Mouse (Mus musculus) forebrain, embryonic 11.5 days (tissue): ENCODE results near the gene Gm340. TPM values are rescaled to one million over a fixed set of nuclear protein-coding genes. Genes with fewer than 3 reads are reported as not detected.
A peak's percentile ranks its signal among the peaks of the same experiment; 100 is the strongest.

ENCODE experiments used
- ATAC-seq: fragments of 200-750 bp; cut with Nextera tagmentation; replicated peaks from 2 replicates; pipeline ENCODE4 v1.8.0; 2017; ENCODE audit warnings: moderate TSS enrichment; ENCODE audit not compliant: low FRiP score
- DNase-seq: peaks from one replicate; pipeline ENCODE4 v3.0.0-alpha.2; 2017; ENCODE audit warnings: low spot score
- H3K27ac ChIP-seq: fragments of 300-500 bp; sonication (generic); 2 replicates; pipeline ENCODE4 v1.5.1; 2014; ENCODE audit warnings: low read depth, low read length
- H3K27me3 ChIP-seq: fragments of 300-500 bp; sonication (generic); 2 replicates; pipeline ENCODE4 v1.6.1; 2014; ENCODE audit warnings: mild to moderate bottlenecking, low read length, mixed read lengths; ENCODE audit not compliant: control insufficient read depth, insufficient read depth
- H3K36me3 ChIP-seq: fragments of 300-500 bp; sonication (generic); 2 replicates; pipeline ENCODE4 v1.6.1; 2014; ENCODE audit warnings: mild to moderate bottlenecking, low read length, moderate library complexity, mixed read lengths; ENCODE audit not compliant: control insufficient read depth, insufficient read depth
- H3K4me1 ChIP-seq: fragments of 300-500 bp; sonication (generic); replicated peaks from 2 replicates; pipeline ENCODE4 v1.6.1; 2014; ENCODE audit warnings: low read length, mixed read lengths; ENCODE audit not compliant: control insufficient read depth, insufficient read depth
- H3K4me2 ChIP-seq: fragments of 300-500 bp; sonication (generic); 2 replicates; pipeline ENCODE4 v1.6.1; 2014; ENCODE audit warnings: low read depth, mild to moderate bottlenecking, low read length, moderate library complexity, mixed read lengths; ENCODE audit not compliant: severe bottlenecking
- H3K4me3 ChIP-seq: fragments of 300-500 bp; sonication (generic); 2 replicates; pipeline ENCODE4 v1.5.1; 2014; ENCODE audit warnings: low read depth, low read length
- H3K9ac ChIP-seq: fragments of 300-500 bp; sonication (generic); 2 replicates; pipeline ENCODE4 v1.6.1; 2014; ENCODE audit warnings: low read length
- H3K9me3 ChIP-seq: fragments of 300-500 bp; sonication (generic); 2 replicates; pipeline ENCODE4 v1.6.1; 2016; ENCODE audit warnings: low read length, mixed read lengths; ENCODE audit not compliant: control insufficient read depth
- WGBS: fragments of 180-500 bp; shearing (Covaris S2); extraction: QIAGEN DNeasy Blood & Tissue Kit; methylation state at CpG from one replicate; pipeline ENCODE4 v1.1.7; 2014; 5-methylcytosine and 5-hydroxymethylcytosine counted together
- microRNA-seq: library from miRNA; unstranded; fragments of <30 nt; microRNA quantifications from one replicate; pipeline ENCODE4, GENCODE M21; 2016; ENCODE audit not compliant: insufficient number of aligned reads
- polyA plus RNA-seq: library from polyadenylated mRNA; unstranded; fragments of >200 nt; fragmentation: Nextera tagmentation; extraction: Ambion mirVana; gene quantifications from 2 replicates; pipeline ENCODE4 v1.2.1, GENCODE M21; 2014

Gm340 gene
- polyA plus RNA-seq, 1 experiment from 2014 or later: 4.8 TPM

DNA sequence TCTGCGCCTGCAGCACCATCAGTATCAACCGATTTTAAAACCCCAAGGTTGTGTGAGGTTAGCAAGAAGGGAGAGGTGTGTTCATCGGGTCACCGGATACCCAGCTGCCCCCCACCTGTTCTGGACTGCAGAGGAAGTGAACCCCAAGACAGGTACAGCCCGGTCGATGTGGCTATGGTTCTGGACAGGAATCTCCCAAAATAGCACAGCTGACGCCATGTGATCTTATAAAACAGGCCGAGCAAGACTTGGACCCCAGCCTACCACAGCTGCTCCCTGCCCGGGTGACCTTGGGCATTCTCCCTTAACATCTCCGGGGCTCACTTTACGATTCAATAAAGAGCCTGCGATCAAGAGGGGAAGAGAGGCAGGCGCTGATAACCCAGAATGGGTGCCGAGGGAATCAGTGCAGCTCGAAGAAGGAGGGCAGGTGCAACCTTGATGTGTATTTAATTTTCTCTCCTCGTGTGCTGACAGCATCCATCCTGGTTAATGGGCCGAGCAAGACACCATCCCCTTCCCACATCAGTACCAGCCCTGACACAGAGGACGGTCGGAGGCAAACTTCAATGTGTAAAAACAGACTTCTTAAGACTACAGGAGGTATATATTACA lies 36.7 kb downstream of the Gm340 start:
- Histone ChIP-seq H3K4me2 (no peak overlapping the region), H3K27me3 (no peaks in the 10 kb centered on the region), H3K9ac (no peak overlapping the region), H3K27ac (no peak overlapping the region), H3K36me3 (no peaks in the 10 kb centered on the region), H3K4me3 (no peak overlapping the region), H3K4me1 (peaks cover 8% of the 10 kb centered on the region; the same call in 1 of the 2 replicates), H3K9me3 (no peaks in the 10 kb centered on the region)
- no peak for ATAC-seq
- 86% methylated on average over 19 of the region's 19 CpGs for WGBS
- no peak for DNase-seq

DNA sequence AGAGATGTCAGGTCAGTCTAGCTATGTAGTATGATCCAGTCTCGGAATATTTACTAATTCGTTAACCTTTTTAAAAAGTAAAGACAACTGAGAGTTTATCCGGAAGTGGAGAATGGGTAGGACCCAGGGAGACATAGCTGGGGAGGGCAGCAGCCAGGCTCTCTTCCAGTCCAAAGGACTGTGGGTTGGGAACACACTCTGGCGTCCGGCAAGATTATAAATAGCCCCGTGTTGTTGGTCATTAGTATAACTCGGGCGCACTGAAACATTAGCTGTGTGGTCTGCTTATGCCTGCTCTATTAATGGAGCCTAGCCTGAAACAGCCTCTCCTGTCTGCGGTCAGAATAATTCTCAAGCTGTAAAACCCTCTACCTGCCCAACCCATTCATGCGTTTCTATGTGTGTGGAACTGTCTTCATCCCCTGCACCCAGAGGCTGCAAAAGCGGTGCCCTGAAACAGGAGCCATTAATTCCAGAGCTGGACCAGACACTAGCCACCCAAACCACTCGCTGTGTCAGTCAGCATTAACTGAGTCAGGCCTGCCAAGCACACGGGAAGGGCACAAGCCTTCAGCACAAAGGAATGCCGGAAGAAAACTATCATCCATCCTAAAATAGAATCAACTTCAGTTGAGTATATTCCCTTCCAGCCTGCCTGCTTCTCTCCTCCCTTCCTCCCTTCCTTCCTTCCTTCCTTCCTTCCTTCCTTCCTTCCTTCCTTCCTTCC lies 38.4 kb downstream of the Gm340 start:
- Histone ChIP-seq H3K9me3 (no peaks in the 10 kb centered on the region), H3K36me3 (no peaks in the 10 kb centered on the region), H3K9ac (no peak overlapping the region), H3K27ac (no peak overlapping the region), H3K4me1 (peaks cover 3% of the 10 kb centered on the region; the same call in 1 of the 2 replicates), H3K4me2 (no peak overlapping the region), H3K27me3 (no peaks in the 10 kb centered on the region), H3K4me3 (no peak overlapping the region)
- ATAC-seq (no peak), DNase-seq (no peak)
- WGBS: 88% methylated on average over 14 of the region's 14 CpGs

DNA sequence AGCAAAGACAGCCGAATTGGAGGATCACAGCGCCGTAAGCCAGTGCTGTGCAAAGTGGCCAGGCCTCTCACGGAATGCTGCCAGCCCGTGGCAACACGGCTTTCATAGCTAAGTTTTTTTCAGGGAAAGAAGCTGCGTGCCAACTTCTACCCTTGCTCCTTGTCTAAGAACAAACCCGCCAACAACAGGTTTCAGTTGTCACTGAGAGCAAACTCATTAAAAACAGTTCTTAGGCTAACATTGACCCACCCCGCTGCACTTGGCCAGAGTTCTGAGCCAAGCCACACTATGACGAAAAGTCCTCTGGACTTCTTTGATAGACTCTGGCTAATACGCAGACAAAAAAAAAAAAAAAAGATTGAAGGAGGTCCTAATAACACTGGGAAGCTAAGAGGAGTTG lies 46.8 kb downstream of the Gm340 start:
- no peaks in the 10 kb centered on the region for H3K4me1 ChIP-seq
- ATAC-seq (no peak), DNase-seq (no peak)
- H3K27me3 ChIP-seq: no peaks in the 10 kb centered on the region
- H3K4me2 ChIP-seq: no peak overlapping the region
- H3K9me3 ChIP-seq: no peaks in the 10 kb centered on the region
- H3K27ac ChIP-seq: no peak overlapping the region
- no peak overlapping the region for H3K4me3 ChIP-seq
- no peaks in the 10 kb centered on the region for H3K36me3 ChIP-seq
- H3K9ac ChIP-seq: no peak overlapping the region
- 80% methylated on average over 11 of the region's 11 CpGs for WGBS

DNA sequence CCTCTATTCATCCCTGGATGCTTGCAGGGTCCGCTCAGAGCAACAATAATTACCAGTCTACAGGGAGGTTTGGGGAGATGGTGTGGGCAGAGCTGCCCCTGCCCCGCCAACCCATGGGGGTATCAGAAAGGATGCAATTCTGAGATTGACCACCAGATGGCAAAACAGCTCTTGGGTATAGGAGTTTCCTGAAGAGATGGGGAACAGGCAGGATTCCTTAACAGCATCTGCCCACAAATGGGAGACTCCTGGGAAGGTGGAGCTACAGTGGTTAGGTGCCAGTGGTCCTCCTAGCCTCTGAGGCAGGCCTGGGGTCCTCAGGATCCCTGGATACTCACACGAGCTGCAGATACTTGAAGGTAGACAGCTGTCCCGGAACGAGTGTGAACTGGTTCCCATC lies 47.4 kb downstream of the Gm340 start:
- ATAC-seq: no peak
- Histone ChIP-seq H3K4me3 (no peak overlapping the region), H3K4me1 (no peaks in the 10 kb centered on the region), H3K36me3 (no peaks in the 10 kb centered on the region), H3K4me2 (no peak overlapping the region), H3K9me3 (no peaks in the 10 kb centered on the region), H3K27ac (no peak overlapping the region), H3K9ac (no peak overlapping the region), H3K27me3 (no peaks in the 10 kb centered on the region)
- WGBS: 47% methylated on average over 5 of the region's 5 CpGs
- peak; percentile 76 for DNase-seq

DNA sequence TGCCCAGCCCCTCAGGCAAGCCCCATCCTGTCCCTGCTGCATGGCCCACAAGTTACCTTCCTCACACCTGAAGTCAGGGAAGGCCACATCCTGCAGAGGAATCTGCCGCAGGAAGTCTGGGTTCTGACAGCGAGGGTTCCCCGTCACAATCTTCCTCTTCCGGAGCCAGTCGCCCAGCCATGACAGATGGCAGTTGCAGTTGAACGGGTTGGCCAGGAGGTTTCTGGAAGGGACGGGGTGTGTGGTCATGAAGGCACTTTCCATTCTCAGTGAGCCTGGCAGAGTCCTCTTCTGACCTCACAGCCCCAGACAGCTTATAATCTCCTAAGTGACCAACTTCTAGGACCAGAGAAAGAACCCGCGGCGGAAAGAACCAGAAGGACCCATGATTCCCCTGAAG lies 51.9 kb downstream of the Gm340 start:
- Histone ChIP-seq H3K9me3 (no peaks in the 10 kb centered on the region), H3K4me1 (no peaks in the 10 kb centered on the region), H3K27ac (no peak overlapping the region), H3K4me3 (no peak overlapping the region), H3K4me2 (no peak overlapping the region), H3K9ac (no peak overlapping the region), H3K36me3 (no peaks in the 10 kb centered on the region), H3K27me3 (no peaks in the 10 kb centered on the region)
- 87% methylated on average over 10 of the region's 10 CpGs for WGBS
- ATAC-seq: no peak
- no peak for DNase-seq

DNA sequence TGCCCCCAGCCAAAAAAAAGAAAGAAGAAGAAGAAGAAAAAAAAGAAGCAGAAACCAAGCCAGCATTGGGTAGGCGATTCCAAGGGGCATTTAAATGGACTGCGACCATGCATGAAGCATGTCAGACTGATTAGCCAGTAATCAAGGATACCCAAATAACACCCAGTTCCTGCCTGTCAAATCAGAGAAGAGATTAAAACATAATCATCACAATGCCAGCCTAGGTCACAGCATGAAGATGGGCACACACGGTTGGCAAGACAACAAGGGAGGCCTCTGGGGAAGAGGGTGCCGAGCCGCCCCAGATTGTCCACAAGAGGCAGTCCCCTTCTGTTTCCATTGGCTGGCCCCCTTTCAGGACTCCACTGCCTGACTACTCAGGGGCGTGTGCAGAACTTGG lies 52.8 kb downstream of the Gm340 start:
- no peaks in the 10 kb centered on the region for H3K36me3 ChIP-seq
- no peak overlapping the region for H3K9ac ChIP-seq
- ATAC-seq (no peak), DNase-seq (no peak)
- 68% methylated on average over 6 of the region's 6 CpGs for WGBS
- no peaks in the 10 kb centered on the region for H3K4me1 ChIP-seq
- H3K4me2 ChIP-seq: no peak overlapping the region
- H3K4me3 ChIP-seq: no peak overlapping the region
- no peaks in the 10 kb centered on the region for H3K9me3 ChIP-seq
- H3K27ac ChIP-seq: no peak overlapping the region
- no peaks in the 10 kb centered on the region for H3K27me3 ChIP-seq

Small RNA genes within 50 kb of the gene (microRNA-seq; reads per million reads assigned to microRNA genes)
- not detected for gene Mir8091

Other genes starting within 250 kb of the Gm340 start
- gene Pik3ap1, start 197.3 kb upstream of the Gm340 start, polyA plus RNA-seq: 3.0 and 3.3 TPM in 2 replicates
- gene Lcor, start 99.7 kb upstream of the Gm340 start, polyA plus RNA-seq: 28.2 and 30.3 TPM in 2 replicates
- gene Slit1, start 161.3 kb downstream of the Gm340 start, polyA plus RNA-seq: 4.6 and 5.6 TPM in 2 replicates
- 44.1 and 48.4 TPM in 2 replicates for gene Arhgap19, start 219.7 kb downstream of the Gm340 start, polyA plus RNA-seq
- 12.7 and 13.2 TPM in 2 replicates for gene Frat1, start 247.6 kb downstream of the Gm340 start, polyA plus RNA-seq